Mouse (Mus musculus) kidney, postnatal 25 days (tissue): Measurements from ENCODE around the gene Ccl1.

ENCODE experiments used
- DNase-seq, 2 experiments: peaks; one replicate each; pipeline ENCODE4 v3.0.0; 2021; ENCODE audit warnings: mixed read lengths in 2 of 2

Gene Ccl1

DNA sequence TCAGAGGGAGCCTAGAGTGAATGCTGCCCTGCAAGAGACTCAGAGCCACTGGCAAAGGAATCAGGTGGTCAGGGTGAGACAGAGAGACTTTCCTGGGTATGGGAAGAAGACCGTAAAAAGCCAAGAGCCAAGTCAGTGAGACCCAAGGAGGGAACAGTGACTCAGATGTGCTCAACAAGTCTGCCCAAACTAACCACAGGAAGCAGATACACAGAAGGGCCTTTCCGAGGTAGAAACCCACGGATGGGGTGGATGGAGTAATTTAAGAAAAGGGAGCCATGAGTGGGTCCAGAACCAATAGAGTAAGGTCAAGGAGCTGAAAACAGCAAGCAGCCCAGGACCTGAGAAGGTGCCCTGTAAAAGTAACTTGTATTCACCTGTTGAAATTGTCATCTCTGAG is 101.8 kb downstream of the Ccl1 start:
- no peak for DNase-seq

DNA sequence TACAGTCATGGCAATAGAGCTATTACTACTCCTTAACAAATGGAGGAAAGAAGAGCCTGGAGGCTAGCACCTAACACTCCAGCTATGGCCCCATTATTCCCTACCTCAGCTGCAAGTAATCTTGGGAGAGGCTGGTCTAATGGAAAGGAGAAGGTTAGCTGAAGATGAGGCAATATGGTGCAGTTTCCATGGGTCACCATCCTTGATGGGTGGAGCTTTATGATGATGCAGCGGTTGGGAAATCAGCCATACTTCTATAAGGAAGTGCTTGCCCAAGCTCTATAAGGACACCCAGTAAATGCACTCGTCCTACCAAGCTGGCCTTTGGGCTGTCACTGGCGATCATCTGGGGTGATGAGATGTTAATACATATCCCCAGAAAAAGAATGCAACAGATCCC is 107.7 kb downstream of the Ccl1 start:
- DNase-seq: no peak

DNA sequence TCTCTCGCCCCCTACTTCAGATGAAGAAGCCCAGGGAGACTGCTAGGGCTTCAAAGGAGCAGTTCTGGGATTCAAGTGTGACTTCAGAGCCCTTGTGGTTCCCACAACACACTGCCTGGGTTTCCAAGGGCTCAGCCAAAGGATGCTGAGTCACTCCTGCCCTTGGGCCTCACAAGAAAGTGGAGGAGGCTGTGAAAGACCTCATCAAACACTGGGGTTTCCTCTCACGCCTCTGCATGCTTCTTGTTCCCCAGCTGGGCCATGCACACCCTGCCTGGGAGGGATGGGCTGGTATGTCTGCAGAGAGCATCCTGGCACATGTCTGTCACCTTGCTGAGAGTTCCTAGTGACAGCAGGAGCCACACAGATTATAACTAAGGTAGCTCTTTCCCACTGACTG is 110.5 kb downstream of the Ccl1 start:
- DNase-seq: no peak

DNA sequence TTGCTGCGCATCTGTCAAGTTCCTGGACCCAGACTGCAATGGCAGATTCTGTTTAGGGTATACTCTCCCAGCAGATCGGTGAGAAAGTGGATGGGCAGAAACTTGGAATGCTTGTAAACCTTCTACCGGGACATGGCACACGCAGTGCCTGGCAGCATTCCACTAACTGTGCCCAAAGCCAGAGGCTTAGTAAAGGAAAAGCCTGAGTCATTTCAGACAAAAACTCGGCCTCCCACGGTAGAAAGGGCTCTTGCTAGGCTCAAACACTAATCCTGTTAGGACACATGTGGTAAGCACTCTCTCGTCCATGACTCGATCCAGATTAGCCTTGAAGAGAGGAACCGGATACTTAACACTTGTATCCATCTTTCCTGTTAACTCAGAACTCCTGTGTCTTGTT is 111.7 kb downstream of the Ccl1 start:
- DNase-seq: no peak

DNA sequence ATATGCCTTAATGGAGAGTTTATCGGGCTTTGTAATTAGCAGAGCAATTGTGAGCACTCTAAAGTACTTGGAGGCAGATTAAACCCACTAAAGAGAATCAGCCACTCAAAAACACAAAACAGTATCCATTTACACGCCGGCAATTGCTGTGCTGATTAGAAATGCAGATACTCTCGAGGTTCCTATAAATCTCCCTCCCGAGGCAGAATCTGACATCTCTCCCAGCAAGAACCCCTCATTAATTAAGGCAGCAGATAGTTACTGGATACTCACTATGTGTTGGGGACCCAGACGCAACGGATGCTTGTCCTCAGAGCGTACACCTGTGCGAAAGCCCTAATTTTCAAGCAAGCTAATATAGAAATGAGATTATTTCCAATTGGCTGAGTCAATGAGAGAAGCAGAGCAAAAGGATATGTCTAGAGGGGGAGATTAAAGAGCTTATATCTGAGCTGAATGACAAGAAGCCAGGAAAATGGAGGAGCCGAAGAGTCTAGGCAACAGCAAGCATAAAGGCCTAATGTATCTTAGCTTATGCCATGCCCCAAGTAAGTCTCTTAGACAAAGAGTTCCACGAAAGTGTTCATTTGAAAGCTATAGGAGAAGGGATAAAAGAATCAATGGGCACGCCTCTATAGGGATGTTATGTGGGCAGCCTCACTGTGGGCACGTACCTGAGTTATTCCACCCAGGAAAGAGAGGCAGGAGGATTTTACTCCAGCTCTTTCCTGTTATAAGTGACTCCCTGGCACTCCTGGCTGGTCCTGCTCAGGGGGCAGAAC is 115.5 kb downstream of the Ccl1 start:
- DNase-seq: no peak

DNA sequence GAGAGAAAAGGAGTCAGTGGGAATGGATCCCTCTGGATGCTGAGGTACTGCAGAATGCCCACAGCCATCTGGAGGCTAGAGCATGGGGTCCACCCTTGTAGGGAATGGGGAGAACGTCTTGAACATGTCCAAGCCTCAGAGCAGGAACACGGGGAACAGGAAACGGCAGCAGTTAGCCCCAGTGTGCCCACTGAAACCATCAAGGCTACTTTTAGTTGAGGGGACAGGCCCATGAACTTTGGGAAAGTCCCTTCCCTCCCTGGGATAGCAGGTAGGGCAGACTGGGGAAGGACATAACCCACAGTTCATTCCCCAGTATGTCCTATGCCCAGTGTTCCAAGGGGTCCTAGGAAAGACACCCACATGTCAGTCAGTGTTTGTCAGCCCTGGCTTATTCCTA is 119.8 kb downstream of the Ccl1 start:
- DNase-seq: no peak

DNA sequence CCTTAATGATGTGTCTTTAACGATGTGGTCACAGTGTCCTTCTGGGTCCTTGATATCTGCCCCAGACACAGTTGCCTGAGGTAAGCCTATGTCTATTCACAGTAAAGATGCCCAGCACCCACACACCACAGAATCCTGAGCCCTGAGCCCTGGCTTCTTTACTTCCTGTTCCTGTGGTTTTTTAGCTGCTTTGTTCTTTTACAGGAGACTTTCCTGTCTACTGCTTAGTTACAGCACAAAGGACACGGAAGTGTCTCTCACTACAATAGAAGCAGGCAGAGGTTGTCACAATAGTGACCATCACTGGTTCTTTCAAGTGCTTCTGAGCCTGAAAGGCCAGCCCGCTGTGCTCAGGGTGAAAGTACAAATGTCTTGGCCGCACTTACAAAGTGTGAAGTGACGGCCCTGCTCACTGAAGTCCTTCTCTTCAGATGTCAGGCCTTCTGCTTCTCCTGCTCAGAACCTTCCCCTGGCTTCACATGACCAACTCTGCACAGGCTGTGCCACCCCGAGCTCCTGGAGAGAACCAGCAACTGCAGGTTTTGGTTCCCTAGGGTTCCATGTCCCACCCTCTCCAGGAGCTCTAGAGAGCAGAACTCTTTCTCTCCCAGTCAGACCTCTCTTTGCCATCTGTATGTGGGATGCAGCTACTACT is 122.1 kb downstream of the Ccl1 start:
- DNase-seq: no peak

DNA sequence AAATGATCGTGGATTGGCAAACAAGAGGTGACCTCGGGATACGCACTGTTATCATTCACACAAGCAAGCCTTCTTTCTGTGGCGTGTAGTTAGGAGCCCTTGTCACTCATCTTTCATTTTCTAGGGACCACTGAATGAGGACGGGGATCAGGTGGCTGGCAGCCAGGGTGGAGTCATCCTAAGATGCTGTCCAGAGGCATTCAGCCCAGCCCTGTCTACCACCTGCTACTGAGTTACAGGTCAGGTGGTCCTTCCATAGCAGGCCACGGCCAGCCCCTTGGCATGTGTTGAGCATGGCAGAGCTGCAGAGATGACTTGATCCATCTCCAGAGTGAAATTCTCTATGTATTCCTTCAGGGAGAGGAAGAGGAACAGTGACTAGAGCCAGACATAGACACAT is 123.1 kb downstream of the Ccl1 start:
- peak in 1 of 2 experiments; percentile 31 for DNase-seq

DNA sequence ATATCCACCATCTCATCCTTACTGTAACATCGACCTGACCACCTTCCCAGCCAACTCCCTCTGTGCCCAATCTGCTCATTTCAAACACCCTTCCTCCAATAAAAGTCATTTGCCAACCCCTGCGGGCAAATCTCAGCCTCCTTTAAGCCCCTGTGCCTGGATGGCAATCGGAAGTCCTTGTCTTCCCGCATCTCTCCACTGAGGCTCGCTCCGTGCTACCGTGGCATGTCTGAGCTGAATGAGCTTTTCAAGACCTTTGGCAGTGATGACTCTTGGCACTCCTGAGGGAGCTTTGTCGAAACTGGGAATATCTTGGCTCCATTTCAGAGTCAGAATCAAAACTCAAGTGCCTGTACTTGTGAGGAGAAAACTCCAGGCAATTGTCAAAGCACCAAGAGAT is 124.2 kb downstream of the Ccl1 start:
- no peak for DNase-seq

DNA sequence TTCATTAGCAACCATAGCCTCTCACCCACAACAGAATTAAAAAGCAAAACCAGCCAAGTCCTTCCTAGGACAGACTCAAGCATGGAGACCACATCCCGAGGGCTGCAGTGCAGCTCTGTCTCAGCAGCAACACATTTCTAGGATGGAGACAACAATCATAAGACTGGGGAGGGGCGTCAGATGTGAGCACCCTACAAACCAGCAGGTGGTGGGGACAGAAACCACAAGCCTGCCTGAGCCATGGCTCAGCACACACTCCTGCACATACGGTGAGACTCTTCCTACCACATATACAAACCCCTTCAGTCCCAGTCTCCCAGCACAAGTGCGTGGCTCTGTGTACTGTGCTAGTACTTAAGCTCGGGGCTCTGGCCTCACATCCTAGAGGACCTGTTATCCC is 127.3 kb downstream of the Ccl1 start:
- no peak for DNase-seq

DNA sequence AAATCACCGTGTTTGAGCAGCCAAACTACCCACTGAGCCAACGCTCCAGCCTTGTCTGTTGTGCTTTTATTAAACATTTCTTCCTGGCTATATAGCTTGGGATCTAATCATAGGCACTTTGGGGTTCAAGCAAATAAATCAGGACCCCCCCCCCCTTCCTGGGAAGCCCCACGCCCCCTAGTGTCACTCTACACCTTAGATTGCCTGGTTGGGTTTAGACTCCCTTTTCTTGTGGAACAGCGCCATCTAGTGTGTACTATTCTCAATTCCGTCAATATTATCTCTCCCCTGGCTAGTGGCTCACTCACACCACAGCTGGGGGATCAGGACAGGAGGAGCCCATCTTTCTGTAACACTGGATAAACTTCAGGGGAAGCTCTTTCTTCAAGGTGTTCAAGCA is 127.8 kb downstream of the Ccl1 start:
- DNase-seq: peak; percentile 24 to 49

DNA sequence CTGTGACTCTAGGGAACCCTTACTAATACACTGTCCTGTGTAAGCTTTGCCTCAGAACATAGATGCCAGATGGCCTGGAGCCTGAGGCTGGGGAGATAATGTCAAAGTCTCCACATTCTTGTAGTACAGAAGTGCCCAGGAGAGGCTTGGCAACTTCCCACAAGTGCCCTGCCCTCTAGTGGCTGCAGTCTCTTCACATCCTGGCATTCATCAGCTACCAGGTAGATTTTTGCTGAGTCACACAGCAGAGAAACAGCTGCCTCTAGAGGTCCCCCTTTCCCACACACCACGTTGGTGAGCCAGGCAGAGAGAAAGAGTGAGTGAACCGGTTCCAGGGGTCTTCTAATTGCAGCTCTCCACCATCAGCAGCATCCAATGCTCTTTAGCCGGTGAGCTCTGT is 130.7 kb downstream of the Ccl1 start:
- peak; percentile 70 to 76 for DNase-seq

DNA sequence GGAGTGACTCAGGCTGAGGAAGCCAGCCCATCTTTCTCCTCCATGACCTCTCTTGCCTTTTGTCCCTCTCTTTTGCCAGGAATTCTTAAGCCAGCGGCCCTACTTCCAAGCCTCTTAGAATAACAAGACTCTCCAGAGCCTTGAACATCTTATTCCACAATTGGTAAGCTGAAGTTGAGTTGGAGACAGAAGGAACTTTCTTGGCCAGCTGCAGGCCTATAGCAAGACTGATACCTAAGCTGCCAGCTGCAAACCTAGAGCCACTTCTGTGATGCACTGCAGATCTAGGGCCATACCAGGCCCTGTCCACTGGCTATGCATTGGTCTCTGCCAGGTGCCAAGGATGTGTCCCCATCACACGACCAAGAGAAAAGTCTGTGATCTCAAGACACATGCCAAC is 132.0 kb downstream of the Ccl1 start:
- DNase-seq: no peak

DNA sequence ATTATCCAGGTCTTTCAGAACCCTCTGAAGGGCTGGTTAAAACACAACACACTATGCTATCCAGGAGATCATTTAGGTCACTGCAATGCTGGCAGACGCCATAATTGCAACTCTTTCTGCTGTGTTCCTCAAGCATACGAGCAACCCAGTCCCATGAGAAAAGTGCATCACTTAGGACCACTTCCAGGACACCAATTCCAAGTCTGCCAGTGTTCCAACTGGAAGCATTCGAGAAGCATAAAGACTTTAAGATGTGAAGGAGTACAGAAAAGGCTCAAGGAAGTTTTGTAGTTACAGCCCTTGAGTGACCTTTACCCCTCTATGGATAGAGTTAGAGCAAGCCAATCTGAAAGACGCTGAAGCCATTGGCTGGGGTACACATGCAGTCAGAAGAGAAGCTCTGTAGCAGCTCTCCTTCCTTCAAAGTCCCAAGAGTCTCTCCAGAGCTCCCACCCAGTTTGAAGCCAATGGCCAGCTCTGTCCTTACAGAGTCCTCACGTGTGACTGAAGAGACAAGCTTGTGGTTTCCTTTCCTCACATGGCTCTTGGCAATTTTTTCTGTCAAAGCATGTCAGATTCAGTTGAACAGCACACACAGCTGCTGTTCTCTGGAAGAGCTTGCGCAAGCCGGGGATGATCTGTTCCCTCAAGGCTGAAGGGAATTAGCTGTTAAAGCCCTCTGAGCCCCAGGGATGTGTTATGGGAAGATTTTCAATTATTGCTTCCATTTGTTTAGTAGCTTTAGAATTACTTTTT is 134.0 kb downstream of the Ccl1 start:
- DNase-seq: peak in 1 of 2 experiments; percentile 38

DNA sequence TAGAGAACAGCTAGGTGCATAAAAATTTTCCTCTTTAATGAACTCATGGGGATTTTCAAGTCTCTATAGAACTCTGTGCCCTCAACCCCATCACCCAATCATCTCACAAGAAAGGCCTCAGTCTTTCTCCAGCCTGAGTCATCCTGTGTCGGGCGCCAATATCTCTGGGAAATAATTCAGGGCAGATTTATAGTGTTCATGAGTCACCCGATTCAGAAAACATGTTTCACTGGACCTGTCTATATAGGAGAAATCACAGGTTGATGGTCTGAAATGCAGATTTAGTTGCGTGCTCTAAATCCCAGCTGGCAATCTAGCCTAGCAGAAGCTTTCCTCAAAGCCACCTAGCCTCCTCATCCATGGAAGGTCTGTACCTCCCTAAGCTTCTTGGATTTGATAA is 136.0 kb downstream of the Ccl1 start:
- no peak for DNase-seq

DNA sequence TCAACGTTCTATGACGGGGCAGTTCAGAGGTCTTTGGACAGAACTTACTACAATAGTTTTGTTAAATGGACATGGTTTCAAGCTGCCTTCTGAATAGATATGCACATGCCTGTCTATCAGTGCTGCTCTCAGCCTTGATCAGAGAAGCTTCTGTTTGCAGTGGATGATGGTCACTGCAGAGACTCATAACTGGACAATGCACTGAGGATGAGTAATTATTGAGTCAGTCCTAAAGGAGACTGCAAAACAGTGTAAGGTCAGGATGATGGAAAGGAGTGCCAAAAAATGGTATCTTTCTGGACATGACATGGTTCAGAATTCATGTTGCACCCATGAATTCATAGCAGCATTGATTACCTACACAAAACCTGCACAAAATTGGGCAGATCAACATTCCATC is 137.2 kb downstream of the Ccl1 start:
- no peak for DNase-seq

DNA sequence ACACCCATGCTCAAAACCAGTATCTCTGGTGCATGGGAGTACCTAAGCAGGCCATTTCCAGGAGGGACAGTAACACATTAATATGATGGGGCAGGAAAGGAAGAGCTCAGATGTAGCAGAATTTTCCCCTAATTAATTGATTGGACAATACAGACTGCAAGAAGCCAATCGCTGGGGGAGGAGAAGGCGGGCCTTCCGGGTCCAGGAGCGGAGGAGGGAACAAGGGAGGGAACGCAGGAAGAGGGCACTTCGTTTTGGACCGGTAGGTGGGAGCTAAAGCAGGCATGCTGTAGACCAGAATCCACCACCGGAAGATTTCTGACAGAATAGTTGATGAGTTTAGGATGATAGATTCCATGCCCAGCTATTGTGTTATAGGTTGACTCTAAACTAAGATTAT is 142.2 kb downstream of the Ccl1 start:
- DNase-seq: no peak

DNA sequence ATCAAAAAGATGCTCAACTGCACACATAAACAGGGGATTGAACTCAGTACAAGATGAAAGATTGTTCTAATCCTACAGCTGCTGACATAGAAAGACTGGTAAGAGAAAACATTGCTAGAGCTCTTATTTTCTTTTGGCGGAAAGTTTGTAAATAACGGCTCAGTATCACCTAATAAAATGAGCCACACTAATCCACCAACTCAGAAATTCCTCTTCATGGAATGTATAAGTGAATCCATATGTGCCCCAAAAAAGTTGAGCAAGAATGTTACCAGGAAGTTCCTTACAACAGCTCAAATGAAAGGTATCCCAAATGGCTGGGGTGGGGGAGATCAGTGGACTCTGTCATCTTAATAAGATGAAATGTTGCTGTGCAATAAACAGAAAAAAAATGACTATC is 146.4 kb downstream of the Ccl1 start:
- DNase-seq: no peak

DNA sequence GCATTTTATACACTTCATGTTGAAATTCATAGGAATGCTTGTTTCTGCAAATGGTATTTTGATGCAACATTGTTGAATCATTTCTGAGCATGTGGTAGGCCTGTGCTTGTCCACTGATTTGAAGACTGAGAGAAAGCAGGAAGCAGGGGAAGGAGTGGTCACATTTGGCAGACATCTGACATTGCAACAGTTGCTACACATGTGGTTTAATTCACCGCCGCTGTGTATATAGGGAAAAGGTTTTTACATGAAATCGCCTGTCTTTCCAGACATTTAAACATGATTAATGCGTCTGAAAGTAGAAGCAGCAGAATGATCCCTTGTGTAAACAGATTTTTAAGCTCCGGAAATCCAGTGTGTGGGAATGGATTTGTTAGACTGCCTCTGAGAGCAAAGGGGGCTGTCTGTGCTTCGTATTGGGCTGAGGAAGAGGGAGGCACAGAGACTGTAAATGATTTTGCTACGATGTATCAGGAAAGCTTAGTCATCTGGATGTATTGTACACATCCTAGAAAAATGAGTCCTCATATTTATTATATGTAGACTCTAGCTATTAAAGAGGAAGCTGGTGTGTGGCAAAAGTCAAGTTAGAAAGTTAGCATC is 165.9 kb downstream of the Ccl1 start:
- no peak for DNase-seq

DNA sequence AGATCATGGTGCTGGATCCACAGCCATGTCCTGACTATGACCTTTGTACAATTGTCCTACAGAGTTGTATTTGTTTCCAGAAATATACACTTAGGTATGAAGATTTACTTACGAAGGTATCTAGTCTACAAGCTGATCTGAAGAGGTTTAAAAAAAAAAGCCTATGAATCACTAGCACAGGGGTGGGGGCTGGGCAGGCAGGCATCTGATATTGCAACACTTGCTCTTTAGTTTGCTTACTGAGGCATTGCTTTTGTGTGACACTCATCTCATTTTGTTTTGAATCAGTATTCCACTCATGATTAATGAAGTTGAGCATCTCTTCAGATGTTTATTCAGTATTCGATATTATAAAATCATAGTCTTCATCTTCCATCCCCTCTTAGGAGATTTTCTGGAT is 169.3 kb downstream of the Ccl1 start:
- DNase-seq: no peak

DNA sequence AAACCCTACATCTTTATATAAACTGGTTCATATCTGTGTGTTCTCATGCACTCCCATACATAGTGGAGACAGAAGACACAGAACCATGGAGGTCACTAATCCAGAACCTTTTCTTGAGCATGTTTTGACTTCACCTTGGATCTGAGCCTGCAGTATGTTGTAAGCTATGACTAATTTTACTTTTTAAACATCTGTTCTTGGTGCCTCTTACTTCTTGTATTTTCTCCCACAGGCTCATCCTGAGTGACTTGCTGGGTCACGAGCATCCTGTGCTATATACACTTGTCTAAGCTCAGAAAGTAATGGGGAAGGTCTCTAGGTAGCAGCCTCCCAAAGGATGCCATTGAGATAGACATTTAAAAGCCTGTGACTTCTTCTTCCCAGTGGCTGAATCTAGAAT is 172.5 kb downstream of the Ccl1 start:
- no peak for DNase-seq
